9 mouse cellular contexts compared by ENCODE assay signal in genomic region chr8:117363291-117363690, GRCm38 (mm10).
DNase-seq lines count a peak whose midpoint lies in the region; ATAC-seq and TF ChIP-seq lines count a peak whose summit lies in the region.
"Had no signal": no experiment of that assay in that cellular context is flagged by ENCODE, and none has a peak within 500 bp of the region (broad histone marks: within the 10 kb centered on the region; RNA-seq: fewer than 3 reads in every experiment).

No protein-coding gene starts in this region.

- H3K27ac ChIP-seq in kidney, adult 2 months (ENCODE audit: insufficient read depth, low read depth, low read length) = peak overlapping the region; percentile 4; the same call in 1 of the 2 replicates
- no peak overlapping the region for H3K27ac ChIP-seq in forebrain, postnatal 0 days (ENCODE audit: low read depth, low read length)

- H3K27me3 ChIP-seq in kidney, adult 2 months (replicated peaks; ENCODE audit: control insufficient read depth, insufficient read depth, low read length) = no peaks in the 10 kb centered on the region
- no peaks in the 10 kb centered on the region for H3K27me3 ChIP-seq in forebrain, postnatal 0 days (ENCODE audit: insufficient read depth, low read length)

- no peaks in the 10 kb centered on the region for H3K36me3 ChIP-seq in kidney, adult 2 months (ENCODE audit: control insufficient read depth, insufficient read depth, low read length)
- H3K36me3 ChIP-seq in forebrain, postnatal 0 days (ENCODE audit: insufficient read depth) = no peaks in the 10 kb centered on the region

- H3K9ac ChIP-seq in forebrain, postnatal 0 days = no peak overlapping the region

- WGBS in kidney, adult 2 months = 31% methylated on average over 10 of the region's 10 CpGs
- WGBS in forebrain, postnatal 0 days = 51% methylated on average over 10 of the region's 10 CpGs

- peaks cover 60% of the 10 kb centered on the region for H3K4me1 ChIP-seq in kidney, adult 2 months (ENCODE audit: control insufficient read depth, insufficient read depth, low read length)
- H3K4me1 ChIP-seq in forebrain, postnatal 0 days (ENCODE audit: insufficient read depth) = no peaks in the 10 kb centered on the region

- no peak for ATAC-seq in forebrain, postnatal 0 days

- no peaks in the 10 kb centered on the region for H3K9me3 ChIP-seq in forebrain, postnatal 0 days (ENCODE audit: low read length)

- H3K4me3 ChIP-seq in kidney, adult 2 months (ENCODE audit: insufficient read depth, low read depth, low read length) = no peak overlapping the region
- no peak overlapping the region for H3K4me3 ChIP-seq in forebrain, postnatal 0 days (ENCODE audit: low read depth, low read length)

- TF ChIP-seq CTCF in kidney, adult 2 months (conservative IDR thresholded peaks at IDR 0.05; ENCODE audit: insufficient read depth, insufficient read length, low read depth, low read length) = no peak
- no peak for TF ChIP-seq CTCF in forebrain, postnatal 0 days (IDR thresholded peaks at IDR 0.05; ENCODE audit: low read depth)

- TF ChIP-seq POLR2A in kidney, adult 2 months (IDR thresholded peaks at IDR 0.05; ENCODE audit: low read depth, low read length) = no peak

- no peak overlapping the region for H3K4me2 ChIP-seq in forebrain, postnatal 0 days (ENCODE audit: low read depth)

- peak; percentile 72 for DNase-seq in kidney, adult 2 months
- no peak for DNase-seq in kidney, adult 8-10 months
- DNase-seq in brain, adult 2 months (ENCODE audit: low read depth, low spot score) = peak; percentile 84
- DNase-seq in cerebellum, postnatal 14 days = peak; percentile 89 to 92
- peak; percentile 63 for DNase-seq in kidney, postnatal 10 days
- no peak for DNase-seq in yolk sac, embryonic 10.5 days (ENCODE audit: low spot score)
- DNase-seq in left cerebral cortex, adult 11 months (ENCODE audit: low spot score) = no peak
- DNase-seq in forebrain, postnatal 0 days = no peak
- DNase-seq: liver had no signal

Comparison
In these comparisons a context has a peak if more than half of its experiments do, and no peak if none do; other contexts are left out.
1. DNase-seq: peak in kidney, adult 2 months (single experiment), brain, adult 2 months (single experiment), cerebellum, postnatal 14 days (2 of 2) and kidney, postnatal 10 days (single experiment); none in kidney, adult 8-10 months (0 of 2), yolk sac, embryonic 10.5 days (single experiment), left cerebral cortex, adult 11 months (single experiment) and forebrain, postnatal 0 days (single experiment).